Mouse (Mus musculus): ENCODE measurements around the gene Sirt6. TPM values are rescaled to one million over a fixed set of nuclear protein-coding genes. Genes with fewer than 3 reads are reported as not detected.

Sirt6 gene
- polyA plus RNA-seq, 1 experiment from 2014 or later, result 6.1 TPM

- peak overlapping the region; percentile 91 for H3K4me2 ChIP-seq (ENCODE audit: low read depth, low read length)
- H3K27ac ChIP-seq (ENCODE audit: low read depth), result no peak overlapping the region
- no peaks in the 10 kb centered on the region for H3K9me3 ChIP-seq (ENCODE audit: low read length)
- H3K9ac ChIP-seq (replicated peaks), result no peak overlapping the region
- H3K4me1 ChIP-seq (ENCODE audit: insufficient read depth), result peaks cover 35% of the 10 kb centered on the region
- TF ChIP-seq CTCF (IDR thresholded peaks at IDR 0.05; ENCODE audit: low read depth) (no peak), EP300 (IDR thresholded peaks at IDR 0.05; ENCODE audit: low read depth) (no peak)
- H3K36me3 ChIP-seq (replicated peaks; ENCODE audit: insufficient read depth, low read length), result no peaks in the 10 kb centered on the region
- 51% methylated on average over 12 of the region's 12 CpGs for WGBS (ENCODE audit: insufficient replicate concordance)
- no peak overlapping the region for H3K4me3 ChIP-seq (ENCODE audit: low read depth, low read length)
- H3K27me3 ChIP-seq (ENCODE audit: insufficient read depth, low read length), result no peaks in the 10 kb centered on the region
- no peak for ATAC-seq
- DNase-seq, result no peak
These were observed 23.3 kb downstream of the Sirt6 start for GRCm38 (mm10) chr10:81604019-81604967.

DNA sequence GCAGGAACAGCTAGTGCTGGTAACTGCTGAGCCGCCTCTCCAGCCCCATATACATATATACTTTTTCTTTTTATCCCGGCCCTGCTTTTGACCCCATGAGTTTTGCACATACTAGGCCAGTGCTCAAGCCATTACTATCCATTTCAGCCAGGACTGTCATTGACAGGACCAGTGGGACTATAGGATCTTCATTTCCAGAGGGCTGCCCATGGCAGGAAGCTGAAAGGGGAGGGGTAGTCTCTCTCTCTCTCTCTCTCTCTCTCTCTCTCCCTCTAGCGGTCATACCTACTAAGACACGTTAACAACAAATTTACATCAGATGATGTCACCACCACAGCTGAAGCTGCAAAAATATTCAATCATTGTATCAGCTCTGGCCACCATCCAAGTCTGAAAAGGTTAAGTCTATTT lies 24.9 kb downstream of the Sirt6 start:
- no peaks in the 10 kb centered on the region for H3K9me3 ChIP-seq (ENCODE audit: low read length)
- H3K27ac ChIP-seq (ENCODE audit: low read depth), result no peak overlapping the region
- H3K36me3 ChIP-seq (replicated peaks; ENCODE audit: insufficient read depth, low read length), result no peaks in the 10 kb centered on the region
- H3K4me2 ChIP-seq (ENCODE audit: low read depth, low read length), result no peak overlapping the region
- no peak for DNase-seq
- H3K9ac ChIP-seq (replicated peaks), result no peak overlapping the region
- H3K4me1 ChIP-seq (ENCODE audit: insufficient read depth), result peaks cover 38% of the 10 kb centered on the region
- TF ChIP-seq CTCF (IDR thresholded peaks at IDR 0.05; ENCODE audit: low read depth) (peak; percentile 82), EP300 (IDR thresholded peaks at IDR 0.05; ENCODE audit: low read depth) (no peak)
- no peak for ATAC-seq
- H3K4me3 ChIP-seq (ENCODE audit: low read depth, low read length), result no peak overlapping the region
- WGBS (ENCODE audit: insufficient replicate concordance), result 12% methylated on average over 4 of the region's 4 CpGs
- H3K27me3 ChIP-seq (ENCODE audit: insufficient read depth, low read length), result no peaks in the 10 kb centered on the region

GRCm38 (mm10) chr10:81601396-81601905 lies 26.1 kb downstream of the Sirt6 start:
- ATAC-seq (no peak), DNase-seq (no peak)
- Histone ChIP-seq H3K9ac (replicated peaks) (peak overlapping the region; percentile 42; the same call in 1 of the 2 replicates), H3K27me3 (ENCODE audit: insufficient read depth, low read length) (no peaks in the 10 kb centered on the region), H3K4me2 (ENCODE audit: low read depth, low read length) (peak overlapping the region; percentile 67), H3K36me3 (replicated peaks; ENCODE audit: insufficient read depth, low read length) (no peaks in the 10 kb centered on the region), H3K4me1 (ENCODE audit: insufficient read depth) (peaks cover 46% of the 10 kb centered on the region), H3K9me3 (ENCODE audit: low read length) (no peaks in the 10 kb centered on the region), H3K27ac (ENCODE audit: low read depth) (no peak overlapping the region), H3K4me3 (ENCODE audit: low read depth, low read length) (peak overlapping the region; percentile 25; the same call in 1 of the 2 replicates)
- TF ChIP-seq CTCF (IDR thresholded peaks at IDR 0.05; ENCODE audit: low read depth), result no peak
- TF ChIP-seq EP300 (IDR thresholded peaks at IDR 0.05; ENCODE audit: low read depth), result no peak
- WGBS (ENCODE audit: insufficient replicate concordance), result 36% methylated on average over 7 of the region's 7 CpGs

DNA sequence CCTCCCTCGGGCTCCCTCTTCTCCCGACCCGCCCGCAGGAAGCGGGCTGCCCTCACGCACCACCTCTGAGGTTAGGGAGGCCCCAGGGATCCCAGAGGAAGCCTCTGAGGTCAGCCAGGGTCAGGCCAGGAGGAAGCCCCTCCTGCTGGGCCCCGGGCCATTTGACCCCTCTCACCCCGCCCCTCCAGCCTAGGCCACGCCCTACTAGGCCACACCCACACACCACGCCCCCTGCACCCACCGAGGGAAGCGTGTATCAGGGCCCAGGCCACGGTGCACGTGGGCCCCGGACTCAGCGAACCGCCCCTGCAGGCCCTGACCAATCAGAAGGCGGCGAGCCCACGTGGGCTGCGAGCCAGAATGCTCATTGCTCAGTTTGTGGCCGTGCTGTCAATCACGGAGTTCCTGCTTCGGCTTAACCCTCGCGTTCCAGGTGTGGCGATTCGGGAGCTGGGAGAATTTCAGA lies 26.8 kb downstream of the Sirt6 start, which contains the start of gene Tle6:
Gene Tle6, minus strand, starts transcription at position 336 of the 466 bp plus-strand sequence.
- H3K4me3 ChIP-seq (ENCODE audit: low read depth, low read length), result peak within 1 kb of the TSS; percentile 25; the same call in 1 of the 2 replicates
- H3K27ac ChIP-seq (ENCODE audit: low read depth), result 0 out of 2 replicates have a peak within 1 kb of the TSS, but pooled peaks have one; percentile 45
- peak; percentile 96 for DNase-seq
- TF ChIP-seq EP300 (IDR thresholded peaks at IDR 0.05; ENCODE audit: low read depth) (no peak), CTCF (IDR thresholded peaks at IDR 0.05; ENCODE audit: low read depth) (no peak)
- 2% methylated on average over 27 of the region's 28 CpGs for WGBS (ENCODE audit: insufficient replicate concordance)
- ATAC-seq, result peak; percentile 82
- peak within 1 kb of the TSS; percentile 42; the same call in 1 of the 2 replicates for H3K9ac ChIP-seq (replicated peaks)
- peak within 1 kb of the TSS; percentile 67 for H3K4me2 ChIP-seq (ENCODE audit: low read depth, low read length)
- H3K27me3 ChIP-seq (ENCODE audit: insufficient read depth, low read length), result no peaks in the 10 kb centered on the region
- H3K36me3 ChIP-seq (replicated peaks; ENCODE audit: insufficient read depth, low read length), result no peaks in the 10 kb centered on the region
- peaks cover 46% of the 10 kb centered on the region for H3K4me1 ChIP-seq (ENCODE audit: insufficient read depth)
- H3K9me3 ChIP-seq (ENCODE audit: low read length), result no peaks in the 10 kb centered on the region

GRCm38 (mm10) chr10:81600096-81600495 lies 27.5 kb downstream of the Sirt6 start:
- H3K4me1 ChIP-seq (ENCODE audit: insufficient read depth), result peaks cover 45% of the 10 kb centered on the region
- H3K27ac ChIP-seq (ENCODE audit: low read depth), result no peak overlapping the region
- no peaks in the 10 kb centered on the region for H3K27me3 ChIP-seq (ENCODE audit: insufficient read depth, low read length)
- WGBS (ENCODE audit: insufficient replicate concordance), result 43% methylated on average over 10 of the region's 10 CpGs
- TF ChIP-seq CTCF (IDR thresholded peaks at IDR 0.05; ENCODE audit: low read depth) (no peak), EP300 (IDR thresholded peaks at IDR 0.05; ENCODE audit: low read depth) (no peak)
- H3K4me3 ChIP-seq (ENCODE audit: low read depth, low read length), result no peak overlapping the region
- no peak overlapping the region for H3K9ac ChIP-seq (replicated peaks)
- no peaks in the 10 kb centered on the region for H3K9me3 ChIP-seq (ENCODE audit: low read length)
- ATAC-seq (no peak), DNase-seq (no peak)
- no peaks in the 10 kb centered on the region for H3K36me3 ChIP-seq (replicated peaks; ENCODE audit: insufficient read depth, low read length)
- peak overlapping the region; percentile 67; the same call in 1 of the 2 replicates for H3K4me2 ChIP-seq (ENCODE audit: low read depth, low read length)

- Histone ChIP-seq H3K9me3 (ENCODE audit: low read length) (no peaks in the 10 kb centered on the region), H3K9ac (replicated peaks) (no peak overlapping the region), H3K4me2 (ENCODE audit: low read depth, low read length) (no peak overlapping the region), H3K4me1 (ENCODE audit: insufficient read depth) (peaks cover 45% of the 10 kb centered on the region), H3K4me3 (ENCODE audit: low read depth, low read length) (no peak overlapping the region), H3K27me3 (ENCODE audit: insufficient read depth, low read length) (no peaks in the 10 kb centered on the region), H3K27ac (ENCODE audit: low read depth) (no peak overlapping the region), H3K36me3 (replicated peaks; ENCODE audit: insufficient read depth, low read length) (no peaks in the 10 kb centered on the region)
- no peak for ATAC-seq
- WGBS (ENCODE audit: insufficient replicate concordance), result 56% methylated on average over 5 of the region's 5 CpGs
- TF ChIP-seq CTCF (IDR thresholded peaks at IDR 0.05; ENCODE audit: low read depth) (no peak), EP300 (IDR thresholded peaks at IDR 0.05; ENCODE audit: low read depth) (no peak)
- DNase-seq, result no peak
These were observed 28.0 kb downstream of the Sirt6 start for GRCm38 (mm10) chr10:81599630-81600029.
